Mouse (Mus musculus) thymus, postnatal 0 days (tissue): ENCODE measurements around the gene Ccndbp1. TPM values are rescaled to one million over a fixed set of nuclear protein-coding genes. Genes with fewer than 3 reads are reported as not detected.
"Not testable (repeated sequence)": the region's sequence is repeated elsewhere in the genome, so short reads cannot be mapped to it uniquely, and the experiment has no call there.

Experiments
- DNase-seq: peaks from one replicate; pipeline ENCODE4 v3.0.0-alpha.2; 2015; ENCODE audit warnings: low spot score
- polyA plus RNA-seq: library from polyadenylated mRNA; unstranded; fragments of >200 nt; fragmentation: Nextera tagmentation; extraction: Ambion mirVana; gene quantifications from 2 replicates; pipeline ENCODE4 v1.2.1, GENCODE M21; 2015

The Ccndbp1 gene
- polyA plus RNA-seq, 1 experiment from 2014 or later: 85.9 TPM

- DNase-seq: no peak
Measured at GRCm38 (mm10) chr2:120998863-120999262, 9.3 kb upstream of the Ccndbp1 start.

GRCm38 (mm10) chr2:121003586-121003985 lies 4.6 kb upstream of the Ccndbp1 start:
- DNase-seq: peak; percentile 19

- no peak for DNase-seq
Measured at GRCm38 (mm10) chr2:121004018-121004811, 4.0 kb upstream of the Ccndbp1 start.

- no peak for DNase-seq
Measured at GRCm38 (mm10) chr2:121006986-121007385, 1.2 kb upstream of the Ccndbp1 start.

- no peak for DNase-seq
Measured at GRCm38 (mm10) chr2:121008664-121009007, 433 bp downstream of the Ccndbp1 start.

GRCm38 (mm10) chr2:121009071-121009677 lies 971 bp downstream of the Ccndbp1 start:
- DNase-seq: no peak

- DNase-seq: no peak
Measured at GRCm38 (mm10) chr2:121012676-121013075, 4.5 kb downstream of the Ccndbp1 start.

- no peak for DNase-seq
Measured at GRCm38 (mm10) chr2:121015507-121015906, 7.3 kb downstream of the Ccndbp1 start.

GRCm38 (mm10) chr2:121016226-121016625 lies 8.0 kb downstream of the Ccndbp1 start:
- DNase-seq: no peak

- DNase-seq: no peak
Measured at GRCm38 (mm10) chr2:121017151-121017550, 8.9 kb downstream of the Ccndbp1 start.

- no peak for DNase-seq
Measured at GRCm38 (mm10) chr2:121022918-121023317, 14.7 kb downstream of the Ccndbp1 start.

GRCm38 (mm10) chr2:121036733-121037341 lies 28.6 kb downstream of the Ccndbp1 start, which contains the start of gene Epb42:
Epb42 (minus strand) TSS chr2:121037072.
- no peak for DNase-seq

- DNase-seq: not testable (repeated sequence)
Measured at GRCm38 (mm10) chr2:121038851-121039250, 30.6 kb downstream of the Ccndbp1 start.

GRCm38 (mm10) chr2:121039382-121039781 lies 31.2 kb downstream of the Ccndbp1 start:
- DNase-seq: no peak

GRCm38 (mm10) chr2:121041098-121041497 lies 32.9 kb downstream of the Ccndbp1 start:
- DNase-seq: peak; percentile 25

- DNase-seq: no peak
Measured at GRCm38 (mm10) chr2:121045653-121046052, 37.5 kb downstream of the Ccndbp1 start.

- no peak for DNase-seq
Measured at GRCm38 (mm10) chr2:121052176-121052575, 44.0 kb downstream of the Ccndbp1 start.

GRCm38 (mm10) chr2:121054060-121054459 lies 45.9 kb downstream of the Ccndbp1 start:
- no peak for DNase-seq

- no peak for DNase-seq
Measured at GRCm38 (mm10) chr2:121055915-121056314, 47.7 kb downstream of the Ccndbp1 start.

- DNase-seq: no peak
Measured at GRCm38 (mm10) chr2:121057997-121058396, 49.8 kb downstream of the Ccndbp1 start.

GRCm38 (mm10) chr2:121061315-121061714 lies 53.1 kb downstream of the Ccndbp1 start:
- no peak for DNase-seq
